Mouse (Mus musculus) 3134 (cell line): Measurements from ENCODE around the gene Notch1.

Experiments used
- DNase-seq: peaks from one replicate; pipeline ENCODE4 v3.0.0-alpha.2; 2011; ENCODE audit warnings: low spot score; ENCODE audit not compliant: insufficient read length; ENCODE audit errors: extremely low read depth

Gene Notch1

GRCm38 (mm10) chr2:26516275-26516674, at the start of gene Notch1:
Gene Notch1, minus strand, starts transcription at chr2:26516663.
- no peak for DNase-seq

- no peak for DNase-seq
These were observed 49.8 kb upstream of the Notch1 start for GRCm38 (mm10) chr2:26566221-26566620.

GRCm38 (mm10) chr2:26561351-26562016, 45.0 kb upstream of the Notch1 start:
- no peak for DNase-seq

- no peak for DNase-seq
These were observed 44.0 kb upstream of the Notch1 start for GRCm38 (mm10) chr2:26560506-26560905.

- no peak for DNase-seq
These were observed 40.1 kb upstream of the Notch1 start for GRCm38 (mm10) chr2:26556535-26556993.

GRCm38 (mm10) chr2:26555076-26555475, 38.6 kb upstream of the Notch1 start:
- no peak for DNase-seq

GRCm38 (mm10) chr2:26553904-26554303, 37.4 kb upstream of the Notch1 start:
- no peak for DNase-seq

- DNase-seq = no peak
These were observed 35.6 kb upstream of the Notch1 start for GRCm38 (mm10) chr2:26552066-26552465.

- DNase-seq = no peak
These were observed 35.0 kb upstream of the Notch1 start for GRCm38 (mm10) chr2:26551446-26551845.

- no peak for DNase-seq
These were observed 34.3 kb upstream of the Notch1 start for GRCm38 (mm10) chr2:26550777-26551176.

GRCm38 (mm10) chr2:26550205-26550604, 33.7 kb upstream of the Notch1 start:
- DNase-seq = no peak

GRCm38 (mm10) chr2:26549801-26550200, 33.3 kb upstream of the Notch1 start:
- no peak for DNase-seq

GRCm38 (mm10) chr2:26547481-26547880, 31.0 kb upstream of the Notch1 start:
- DNase-seq = no peak

- DNase-seq = no peak
These were observed 27.8 kb upstream of the Notch1 start for GRCm38 (mm10) chr2:26544265-26544664.

GRCm38 (mm10) chr2:26543768-26544167, 27.3 kb upstream of the Notch1 start:
- DNase-seq = peak; percentile 42

GRCm38 (mm10) chr2:26543155-26543554, 26.7 kb upstream of the Notch1 start:
- DNase-seq = peak; percentile 66

GRCm38 (mm10) chr2:26541258-26541910, 24.9 kb upstream of the Notch1 start:
- no peak for DNase-seq

- no peak for DNase-seq
These were observed 24.3 kb upstream of the Notch1 start for GRCm38 (mm10) chr2:26540721-26541120.

- no peak for DNase-seq
These were observed 23.1 kb upstream of the Notch1 start for GRCm38 (mm10) chr2:26539516-26539915.

- DNase-seq = no peak
These were observed 19.1 kb upstream of the Notch1 start for GRCm38 (mm10) chr2:26535517-26536045.

- peak; percentile 80 for DNase-seq
These were observed 18.2 kb upstream of the Notch1 start for GRCm38 (mm10) chr2:26534616-26535015.

GRCm38 (mm10) chr2:26534161-26534560, 17.7 kb upstream of the Notch1 start:
- no peak for DNase-seq
